Mouse (Mus musculus) heart, postnatal 10 days (tissue): ENCODE data around the gene Rragd. TPM values are rescaled to one million over a fixed set of nuclear protein-coding genes. Genes with fewer than 3 reads are reported as not detected.
"Not testable (repeated sequence)": the region's sequence is repeated elsewhere in the genome, so short reads cannot be mapped to it uniquely, and the experiment has no call there.

ENCODE experiments used
- DNase-seq, 2 experiments: peaks; one replicate each; pipeline ENCODE4 v3.0.0; 2021
- intact Hi-C: fragments of 180-260 bp; cut with DNase I; formaldehyde crosslinking; loops from one replicate; pipeline ENCODE4 v1.15.1; 2025
- total RNA-seq, 2 experiments: library from RNA; stranded (reverse); gene quantifications; 2 replicates each; pipeline ENCODE4 v1.2.3; 2021

Gene Rragd
- 10 to 100 TPM; 74.1 to 88.3 TPM for total RNA-seq

DNA sequence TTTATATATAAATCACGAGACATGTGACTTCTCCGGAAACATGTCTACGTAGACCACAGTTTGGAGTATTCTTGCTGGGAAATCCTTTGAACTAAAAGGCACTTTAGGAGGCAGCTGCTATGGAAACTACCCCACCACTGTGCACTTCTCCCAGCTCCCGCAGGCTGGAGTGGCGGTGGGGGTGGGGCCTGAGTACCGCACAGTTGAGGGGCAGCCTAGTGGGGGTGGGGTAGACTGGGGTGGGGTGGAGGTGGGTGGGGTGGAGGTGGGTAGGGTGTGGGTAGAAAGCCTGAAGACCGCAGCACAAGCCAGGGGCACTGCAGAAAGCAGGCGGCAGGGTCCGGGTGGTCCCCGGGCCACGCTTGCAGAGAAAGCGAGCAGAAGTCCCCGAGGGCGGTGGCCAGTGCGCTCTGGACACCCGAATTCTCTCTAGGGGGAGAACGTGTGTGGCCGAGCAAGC lies at the start of gene Rragd:
TSS of gene Rragd (plus strand) at position 322 of the 460 bp plus-strand sequence.
- DNase-seq: no peak
- intact Hi-C loops: no loop called here

DNA sequence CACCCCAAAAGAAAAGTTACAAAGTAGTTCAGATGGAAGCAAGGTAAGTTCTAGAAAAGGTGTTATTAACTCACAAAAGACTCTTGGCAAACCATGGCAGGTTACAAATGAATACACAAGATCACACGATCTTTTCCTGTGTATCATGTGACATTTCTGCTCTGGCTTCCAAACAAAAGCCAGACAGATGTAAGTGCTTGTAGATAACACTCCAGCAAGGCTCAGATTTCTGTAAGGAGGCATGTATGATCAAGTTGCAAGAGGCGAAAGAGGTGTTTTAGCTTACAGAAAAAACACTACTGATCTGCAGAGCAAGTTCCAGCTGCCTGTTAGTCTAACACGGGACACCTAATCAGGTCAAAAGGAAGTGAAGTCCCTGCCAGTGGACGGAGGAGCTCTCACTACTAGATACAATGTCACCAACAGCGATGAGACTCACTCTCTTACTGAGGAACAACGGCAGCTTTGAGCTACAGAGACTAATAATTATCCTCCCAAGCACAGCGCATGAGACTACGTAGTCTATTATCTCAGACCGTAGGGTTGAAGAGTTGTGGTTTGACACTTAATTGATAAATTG lies 46.0 kb upstream of the Rragd start:
- intact Hi-C loops: no loop called here
- no peak for DNase-seq

DNA sequence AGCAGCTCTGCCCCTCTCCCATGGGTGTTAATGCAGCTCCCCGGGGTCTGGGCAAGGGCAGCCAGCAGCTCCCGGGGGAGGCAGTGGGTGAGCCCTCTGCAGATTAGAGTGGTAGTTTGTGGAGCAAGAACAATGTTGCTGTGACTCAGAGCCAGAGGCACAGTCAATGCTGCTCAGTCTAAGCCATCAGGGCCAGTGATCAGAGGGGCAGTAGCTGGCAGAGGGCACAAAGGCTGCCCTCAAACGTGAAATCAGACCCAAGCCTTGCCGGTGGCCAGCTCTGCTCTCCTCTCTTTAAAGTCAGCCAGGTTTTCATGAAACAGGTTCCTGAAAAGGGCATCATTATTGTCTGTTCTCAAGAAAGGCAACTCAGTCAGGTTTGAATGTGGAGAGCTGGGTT lies 43.3 kb upstream of the Rragd start:
- intact Hi-C loops: no loop called here
- no peak for DNase-seq

DNA sequence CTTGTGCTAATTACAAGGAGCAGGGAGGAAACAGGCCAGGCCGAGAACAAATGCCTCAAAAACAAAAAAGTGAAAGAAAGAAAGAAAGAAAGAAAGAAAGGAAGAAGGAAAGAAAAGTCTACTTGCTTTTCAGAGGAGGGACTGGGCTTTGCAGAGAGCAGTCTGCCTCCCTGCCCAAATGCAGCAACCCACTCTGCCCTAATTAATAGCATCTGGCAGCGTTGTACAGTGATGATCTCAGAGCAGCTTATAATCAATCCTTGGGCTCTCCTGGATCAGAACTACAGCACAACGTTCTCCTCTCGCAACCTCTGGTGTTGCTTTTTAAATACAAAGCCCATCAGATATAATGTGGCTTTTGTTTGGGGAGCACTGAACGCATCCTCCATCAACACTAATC lies 42.9 kb upstream of the Rragd start:
- intact Hi-C loops: no loop called here
- DNase-seq: no peak

DNA sequence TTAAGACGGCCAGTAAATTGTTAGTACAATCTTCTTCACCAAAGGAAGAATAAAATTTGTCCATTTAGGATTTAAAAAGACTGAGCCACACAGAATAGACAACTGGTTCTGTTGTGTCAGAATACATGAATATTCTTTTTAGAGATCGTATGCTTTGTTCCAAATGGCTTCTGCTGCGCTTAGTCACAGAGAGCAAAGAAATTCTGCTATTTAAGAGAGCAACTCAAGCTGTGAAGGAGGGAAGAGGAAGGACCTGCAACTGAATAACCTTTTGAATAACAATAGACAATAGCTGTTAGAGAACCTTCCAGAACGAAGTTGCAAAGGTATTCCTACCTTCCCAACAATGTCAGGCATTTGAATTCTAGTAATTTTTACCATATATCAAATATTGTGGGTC lies 41.9 kb upstream of the Rragd start:
- DNase-seq: no peak
- intact Hi-C loops: no loop called here

DNA sequence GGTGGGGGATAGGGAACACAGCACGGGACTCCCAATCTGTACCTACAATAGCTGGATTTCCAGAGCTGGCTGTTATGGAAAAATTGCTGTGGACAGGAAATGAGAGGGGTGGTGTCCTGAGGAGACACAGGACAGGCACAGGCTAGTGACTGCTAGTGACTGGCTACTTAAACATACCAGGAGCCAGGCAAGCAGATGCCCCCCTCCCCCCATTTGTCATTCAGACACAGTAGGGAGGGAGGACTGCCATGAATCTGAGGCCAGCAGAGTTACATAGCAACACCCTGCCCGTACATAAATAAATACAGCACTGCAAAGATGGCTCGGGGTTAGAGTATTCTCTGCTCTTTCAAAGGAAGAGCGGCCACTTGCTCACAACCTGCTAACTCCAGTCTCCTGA lies 35.2 kb upstream of the Rragd start:
- DNase-seq: peak; percentile 61 to 63
- intact Hi-C loops: loop anchor here (5.0 kb wide), 1 partner anchor 55 kb away; no protein-coding TSS in a partner anchor

DNA sequence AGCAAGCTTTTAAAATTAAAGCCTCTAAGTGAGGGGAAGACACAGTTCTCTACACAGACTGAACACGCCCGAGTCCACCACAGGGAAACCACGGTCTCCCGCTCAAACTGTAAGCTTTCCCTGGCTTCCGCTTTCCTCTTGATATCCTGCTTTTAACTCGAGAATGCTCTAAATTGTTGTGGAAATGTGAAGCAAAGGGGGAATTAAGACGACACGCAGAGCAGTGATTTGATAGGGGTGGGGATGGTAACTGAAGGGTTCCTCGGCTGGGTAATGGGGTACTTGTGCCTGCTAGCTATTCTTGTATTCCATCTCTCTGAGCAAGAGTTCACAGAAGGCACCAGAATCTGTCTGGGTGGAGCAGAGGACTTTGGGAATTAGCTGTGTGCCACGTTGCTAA lies 34.1 kb upstream of the Rragd start:
- no peak for DNase-seq
- intact Hi-C loops: loop anchor here (5.0 kb wide), 1 partner anchor 56 kb away; no protein-coding TSS in a partner anchor

DNA sequence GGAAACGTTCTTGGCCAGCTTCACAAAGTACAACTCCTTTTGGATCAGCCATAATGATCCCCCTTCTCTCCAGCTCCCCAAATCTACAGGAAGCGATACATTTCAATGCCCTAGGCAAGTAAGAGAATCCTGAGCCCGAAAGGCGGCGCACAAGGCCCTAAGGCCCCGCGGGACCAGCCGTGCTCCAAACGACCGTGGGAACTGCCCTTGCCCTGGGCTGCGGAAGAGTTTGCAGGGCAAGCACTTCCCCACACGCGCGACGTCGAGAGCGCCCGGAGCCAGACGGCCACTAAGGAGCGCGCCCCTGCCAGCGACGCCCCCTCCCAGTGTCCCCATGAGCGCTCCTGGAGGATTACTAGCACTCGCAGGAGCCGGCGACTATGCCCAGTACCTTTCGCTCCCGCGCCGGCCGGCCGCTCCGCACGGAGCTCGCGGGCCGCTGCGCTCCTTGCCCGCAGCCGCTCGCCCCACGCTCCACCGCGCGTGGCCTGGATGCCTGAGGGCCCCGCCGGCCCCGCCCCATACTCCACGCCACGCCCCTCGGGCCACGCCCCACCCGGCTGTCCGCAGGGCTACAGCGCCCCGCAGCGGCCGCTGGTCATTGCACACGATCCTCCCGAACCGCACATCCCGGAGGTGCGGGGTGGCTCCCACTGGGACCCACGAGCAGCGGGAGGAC lies 32.3 kb upstream of the Rragd start, which contains the start of gene Ankrd6:
TSS of gene Ankrd6 (minus strand) at position 486 of the 679 bp plus-strand sequence.
- intact Hi-C loops: loop anchor here (1.0 to 5.0 kb wide), 6 partner anchors 68 to 363 kb away; partner anchors contain the start of gene Lyrm2
- peak; percentile 78 to 88 for DNase-seq

DNA sequence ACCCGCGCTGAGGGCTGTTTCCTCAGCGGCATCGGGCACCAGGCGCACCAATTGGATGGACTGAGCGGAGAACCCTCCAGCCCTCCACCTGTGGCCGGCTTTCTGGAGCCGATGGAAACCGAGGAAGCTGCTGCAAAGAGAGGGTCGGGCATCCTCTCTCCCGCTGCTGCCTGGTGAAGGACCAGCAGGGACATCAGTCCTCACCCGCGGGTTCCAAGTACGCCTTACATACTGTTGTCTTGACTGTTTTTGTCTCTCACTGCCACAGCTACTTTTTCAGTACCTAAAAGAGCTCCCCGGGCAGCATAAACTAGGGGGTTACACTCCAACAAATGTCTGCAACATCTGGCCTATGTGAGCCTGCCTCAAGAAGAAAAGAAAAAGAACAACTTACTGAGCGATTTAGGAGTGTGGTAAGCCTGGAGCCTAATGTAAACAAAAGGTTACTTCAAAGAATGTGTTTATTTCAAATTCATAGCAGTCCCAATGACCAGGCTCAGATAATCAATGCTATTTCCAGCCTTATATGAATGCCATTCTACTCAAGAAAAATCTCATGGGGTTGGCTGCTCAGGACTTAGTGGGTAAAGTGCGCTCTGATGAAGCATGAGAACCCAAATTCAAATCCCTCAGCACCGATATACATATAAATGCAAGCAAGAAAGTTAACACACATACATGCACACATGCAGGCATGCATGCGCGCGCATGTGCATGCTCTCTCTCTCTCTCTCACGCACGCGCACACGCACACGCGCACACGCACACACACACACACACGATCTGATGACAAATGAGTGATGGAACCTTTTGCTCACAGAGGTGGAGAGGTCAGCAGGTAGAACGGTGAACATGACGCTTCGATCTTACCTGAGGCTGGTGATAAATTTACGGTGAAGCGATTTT lies 31.5 kb upstream of the Rragd start:
- intact Hi-C loops: loop anchor here (5.0 kb wide), 4 partner anchors 166 to 364 kb away; no protein-coding TSS in a partner anchor
- DNase-seq: no peak

DNA sequence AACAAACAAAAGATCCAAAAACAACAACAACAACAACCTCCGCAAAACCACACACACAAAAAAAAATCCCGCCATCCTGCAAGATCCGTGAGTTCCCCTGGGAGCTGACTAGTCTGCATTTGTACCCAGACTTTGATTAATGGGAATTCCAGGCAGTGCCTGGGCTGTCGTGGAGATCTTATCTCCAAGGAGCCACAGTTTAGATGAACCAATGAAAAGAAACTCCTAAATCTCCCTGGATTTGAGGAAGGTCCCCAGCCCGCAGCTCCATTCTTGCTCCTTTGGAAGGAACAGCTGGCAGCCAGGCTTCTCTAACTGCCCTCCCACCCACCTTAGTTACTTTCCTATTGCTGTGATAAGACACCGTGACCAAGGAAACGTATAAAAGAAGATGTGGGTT lies 30.2 kb upstream of the Rragd start:
- intact Hi-C loops: loop anchor here (5.0 kb wide), 4 partner anchors 165 to 365 kb away; no protein-coding TSS in a partner anchor
- DNase-seq: no peak

DNA sequence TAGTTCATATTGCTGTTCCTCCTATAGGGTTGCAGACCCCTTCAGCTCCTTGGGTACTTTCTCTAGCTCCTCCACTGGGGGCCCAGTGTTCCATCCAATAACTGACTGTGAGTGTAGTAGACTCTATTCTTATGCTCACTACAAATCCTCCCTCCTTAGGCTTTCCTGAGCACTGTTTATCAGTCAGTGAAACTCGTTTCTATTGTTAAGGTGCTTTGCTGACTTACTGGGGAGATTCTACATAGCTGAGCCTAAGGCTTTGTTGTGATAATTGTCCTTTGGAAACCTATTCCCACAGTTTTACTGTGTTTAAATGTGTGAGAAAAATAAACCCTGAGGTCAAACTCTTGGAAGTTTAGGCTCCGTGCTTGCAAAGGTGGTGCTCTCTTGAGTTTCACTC lies 26.4 kb upstream of the Rragd start:
- no peak for DNase-seq
- intact Hi-C loops: no loop called here

DNA sequence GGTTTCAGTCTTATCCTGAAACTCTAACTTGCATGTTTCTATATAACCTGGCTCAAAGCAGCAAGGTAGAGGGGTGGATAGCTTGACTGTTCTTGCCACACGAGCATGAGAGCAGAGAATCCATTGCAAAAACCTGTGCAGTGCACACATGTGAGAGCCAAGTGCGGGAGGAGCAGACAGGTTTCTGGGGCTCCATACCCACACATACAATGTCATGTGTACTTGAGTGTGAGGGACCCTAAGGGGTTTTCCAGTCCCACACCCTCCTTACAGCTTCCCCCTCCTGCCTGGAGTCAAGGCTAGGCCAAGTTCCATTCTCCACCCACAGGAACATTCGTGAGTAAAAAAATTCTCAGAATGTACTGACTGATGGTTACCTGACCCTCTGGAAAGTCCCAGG lies 21.4 kb upstream of the Rragd start:
- no peak for DNase-seq
- intact Hi-C loops: no loop called here

DNA sequence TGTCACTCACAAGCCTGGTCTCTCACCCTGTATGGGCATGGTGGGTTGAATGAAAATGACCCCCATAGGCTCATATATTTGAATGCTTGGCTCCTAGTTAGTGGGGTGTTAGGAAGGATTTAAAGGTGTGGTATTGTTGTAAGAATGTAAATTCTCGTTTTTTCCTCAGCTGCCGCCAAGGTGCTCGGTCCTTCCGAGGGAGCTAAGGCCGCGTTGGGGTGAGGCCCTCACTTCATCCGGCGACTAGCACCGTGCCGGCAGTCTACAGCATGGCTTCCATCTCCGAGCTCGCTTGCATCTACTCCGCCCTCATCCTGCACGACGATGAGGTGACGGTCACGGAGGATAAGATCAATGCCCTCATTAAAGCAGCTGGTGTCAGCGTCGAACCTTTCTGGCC lies 18.2 kb upstream of the Rragd start:
- DNase-seq, intact Hi-C loops: not testable (repeated sequence)

DNA sequence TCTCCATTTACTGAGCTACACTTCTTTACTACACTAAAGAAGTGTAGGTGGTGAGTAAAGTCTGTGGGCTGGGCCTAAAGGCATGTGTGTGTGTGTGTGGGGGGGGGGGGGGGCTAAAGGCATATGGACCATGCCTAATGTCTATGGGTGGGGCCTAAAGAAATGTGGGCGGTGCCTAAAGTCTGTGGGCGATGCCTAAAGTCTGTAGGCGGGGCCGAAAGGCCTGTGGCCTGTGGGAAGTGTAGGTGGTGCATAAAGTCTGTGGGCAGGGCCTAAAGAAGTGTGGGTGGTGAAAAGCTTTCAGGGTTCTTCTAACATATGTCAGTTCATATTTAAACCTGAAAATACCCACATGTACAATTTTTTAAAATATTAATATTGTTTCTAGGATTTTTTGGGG lies 5.5 kb upstream of the Rragd start:
- intact Hi-C loops: no loop called here
- DNase-seq: no peak

DNA sequence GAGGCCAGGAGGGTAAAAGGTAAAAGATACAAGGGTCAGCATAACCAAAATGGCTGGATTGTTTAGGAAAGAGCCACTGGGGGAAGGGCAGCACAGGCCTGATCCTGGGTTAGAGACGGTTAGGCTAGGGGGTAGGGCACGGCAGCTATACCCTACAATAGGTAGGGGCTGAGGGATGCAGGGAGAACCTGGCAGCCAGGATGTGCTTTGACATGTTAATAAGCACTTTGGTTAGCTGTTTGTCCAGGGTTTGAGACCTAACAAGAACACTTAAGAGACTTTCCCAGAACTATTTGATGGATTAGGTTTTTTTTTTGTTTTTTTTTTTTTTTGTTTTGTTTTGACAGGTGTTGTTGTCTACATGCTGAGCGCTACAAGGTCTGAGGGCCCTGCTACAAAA lies 2.8 kb upstream of the Rragd start:
- intact Hi-C loops: no loop called here
- DNase-seq: no peak

DNA sequence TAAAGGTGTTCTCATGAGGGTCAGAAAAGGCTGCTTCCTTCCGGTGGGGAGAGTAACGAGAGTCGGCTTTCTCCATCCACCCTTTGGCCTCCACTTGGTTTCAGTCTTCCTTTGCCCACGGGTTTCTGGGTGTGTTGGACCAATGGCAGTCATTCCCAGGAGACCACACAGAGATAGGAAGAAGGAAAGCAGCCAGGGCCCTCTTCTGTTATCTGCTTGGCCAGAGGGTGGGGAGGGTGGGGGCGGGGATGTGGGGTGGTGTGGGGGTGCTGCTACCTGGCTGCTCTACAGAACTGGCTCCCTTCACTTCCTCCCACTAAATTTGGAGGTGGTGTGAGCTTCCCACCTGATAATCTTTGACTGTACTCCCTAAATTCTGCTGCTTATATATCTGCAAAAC lies 1.2 kb upstream of the Rragd start:
- intact Hi-C loops: no loop called here
- DNase-seq: peak; percentile 42 to 45

DNA sequence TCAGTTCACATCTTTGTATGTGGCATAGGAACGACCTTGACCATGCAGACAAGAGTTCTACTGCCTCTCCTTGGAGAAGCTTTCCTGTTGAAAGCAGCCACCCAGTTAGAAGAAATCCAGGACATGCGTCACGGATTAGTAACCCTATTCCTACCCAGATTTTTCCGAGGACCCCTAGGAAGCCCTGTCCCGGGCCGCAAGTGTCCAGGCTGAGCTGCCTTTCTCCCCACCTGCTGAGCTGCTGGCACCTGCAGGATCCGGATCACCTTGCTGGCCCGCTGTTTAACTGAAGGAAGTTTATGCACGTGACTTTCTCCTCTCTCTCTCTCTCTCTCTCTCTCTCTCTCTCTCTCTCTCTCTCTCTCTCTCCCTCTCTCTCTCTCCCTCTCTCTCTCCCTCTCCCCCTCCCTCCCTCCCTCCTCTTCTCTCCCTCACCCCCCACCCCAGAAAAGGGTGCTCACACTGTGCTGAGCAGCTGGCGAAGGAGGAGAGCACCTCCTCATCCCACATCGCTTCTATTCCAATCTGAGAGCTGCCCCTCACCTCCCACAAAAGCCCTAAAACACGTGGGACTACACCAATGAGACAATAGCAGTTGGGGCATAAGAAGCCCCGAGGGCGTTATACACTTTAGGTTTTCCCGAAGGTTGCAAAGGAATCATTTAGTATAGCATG lies 659 bp upstream of the Rragd start:
- intact Hi-C loops: no loop called here
- peak; percentile 20 to 24 for DNase-seq

DNA sequence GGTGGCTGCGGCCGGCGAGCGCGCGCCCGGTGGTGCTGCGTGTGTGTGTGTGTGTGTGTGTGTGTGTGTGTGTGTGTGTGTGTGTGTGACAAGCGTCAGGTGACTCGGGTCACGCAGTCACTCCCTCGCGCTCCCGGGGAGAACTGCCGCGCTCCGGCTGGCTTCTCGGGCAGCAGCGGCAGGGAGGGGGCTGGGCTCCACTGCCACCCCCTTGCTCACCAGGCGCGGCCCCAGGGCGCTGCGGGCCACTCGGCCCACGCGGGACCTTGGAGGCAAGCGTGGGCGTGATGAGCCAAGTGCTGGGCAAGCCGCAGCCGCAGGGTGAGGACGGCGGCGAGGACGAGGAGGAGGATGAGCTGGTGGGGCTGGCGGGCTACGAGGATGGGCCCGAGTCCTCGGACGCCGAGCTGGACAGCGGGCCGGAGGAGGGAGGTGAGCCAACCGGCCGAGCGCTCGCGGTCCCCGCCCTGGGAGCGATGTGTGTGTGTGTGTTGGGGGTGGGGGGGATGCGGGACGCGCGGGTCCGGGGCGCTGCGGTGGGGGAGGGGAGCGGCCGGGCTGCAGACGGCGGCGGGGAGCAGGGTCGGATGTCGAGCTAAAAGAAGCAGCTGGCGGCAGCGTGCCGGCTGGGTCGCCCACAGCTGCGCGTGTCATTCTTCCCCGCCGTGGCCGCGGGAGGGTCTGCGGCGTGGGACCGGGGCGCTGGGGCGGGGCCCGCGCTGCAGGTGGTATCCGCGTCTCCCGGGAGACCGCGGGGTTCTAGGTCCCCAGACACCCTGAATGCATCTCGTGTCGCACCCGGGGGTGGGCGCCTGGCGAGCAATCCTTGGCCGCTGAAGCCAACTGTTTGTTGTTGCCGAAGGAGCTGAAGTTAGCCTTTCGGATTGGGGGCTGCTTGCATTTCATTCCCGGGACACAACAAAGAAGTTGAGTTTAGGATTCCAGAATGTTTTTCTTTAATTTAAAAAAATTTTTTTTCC lies 629 bp downstream of the Rragd start:
- intact Hi-C loops: no loop called here
- peak; percentile 79 to 81 for DNase-seq

DNA sequence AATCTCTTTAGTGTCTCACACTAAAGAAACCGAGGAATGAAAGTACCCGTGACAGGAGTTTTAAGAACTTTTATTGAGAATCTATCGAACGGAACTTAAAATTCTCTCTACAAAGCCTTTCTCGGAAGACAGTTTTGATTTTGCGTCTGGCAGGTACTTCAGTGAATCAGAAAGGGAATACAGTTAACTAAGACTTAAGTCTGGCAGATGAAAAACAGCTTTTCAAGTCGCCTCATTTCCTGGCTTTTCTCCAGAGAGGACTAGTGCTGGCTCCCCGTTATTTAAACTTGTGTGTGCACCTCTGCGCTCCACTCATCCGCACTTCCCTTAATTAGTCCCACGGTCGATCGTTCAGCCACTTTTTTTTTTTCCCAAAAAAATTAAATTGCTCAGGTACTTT lies 1.4 kb downstream of the Rragd start:
- DNase-seq: peak; percentile 20 to 24
- intact Hi-C loops: no loop called here
